Mouse (Mus musculus) C2C12 (cell line): Measurements from ENCODE around the gene Spata5.

ENCODE experiments used
- CTCF ChIP-seq: IDR thresholded peaks from one replicate; pipeline ENCODE4 v1.5.1; 2011; ENCODE audit not compliant: control insufficient read depth, insufficient read depth, insufficient read length
- MAX ChIP-seq: IDR thresholded peaks from one replicate; pipeline ENCODE4 v1.6.1; 2011; ENCODE audit warnings: mild to moderate bottlenecking, control low read depth
- MYOD1 ChIP-seq: IDR thresholded peaks from one replicate; pipeline ENCODE4 v1.6.1; 2011; ENCODE audit warnings: low read depth; ENCODE audit not compliant: control insufficient read depth, insufficient read length
- MYOG ChIP-seq: IDR thresholded peaks from one replicate; pipeline ENCODE4 v1.6.1; 2011; ENCODE audit not compliant: control insufficient read depth, insufficient read length; ENCODE audit errors: extremely low read depth
- USF1 ChIP-seq: IDR thresholded peaks from one replicate; pipeline ENCODE4 v1.6.1; 2011; ENCODE audit warnings: low read depth, mild to moderate bottlenecking, control low read depth, moderate library complexity

DNA sequence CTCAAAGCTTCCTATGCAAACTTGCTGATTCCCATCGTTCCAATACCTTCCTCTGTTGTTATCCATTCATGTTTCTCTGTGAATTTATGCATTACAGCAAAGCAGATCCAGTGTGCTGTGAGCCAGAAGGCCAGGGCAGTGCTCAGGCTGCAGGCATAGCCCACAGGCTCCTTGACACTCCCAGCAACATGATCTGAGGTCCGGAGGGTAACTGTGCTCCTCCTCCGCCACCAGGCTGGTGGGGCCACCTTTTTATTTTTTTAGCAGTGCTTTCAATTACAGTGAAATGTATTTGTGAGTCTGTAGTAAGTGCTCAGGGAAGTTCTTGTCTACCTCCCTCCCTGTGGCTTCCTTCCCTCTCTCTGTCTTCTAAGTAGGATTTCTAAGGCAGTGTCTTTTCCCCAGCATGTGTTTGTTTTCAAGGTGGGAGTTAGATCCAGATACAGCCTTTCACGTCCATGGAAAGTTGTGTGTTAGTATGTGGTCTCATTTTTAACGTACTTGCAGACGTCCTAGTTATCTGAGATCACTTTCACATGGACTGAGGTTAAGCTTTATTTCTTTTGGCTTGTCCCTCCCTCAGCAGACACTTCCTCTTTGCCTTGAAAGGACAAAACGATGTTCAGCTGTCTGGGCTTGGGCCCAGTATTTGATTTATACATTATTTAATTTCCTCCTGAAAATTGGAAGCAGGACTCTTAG, 136.9 kb downstream of the Spata5 start:
- TF ChIP-seq CTCF (no peak), MYOD1 (no peak), USF1 (no peak), MYOG (no peak), MAX (no peak)
